In the genomic region with DNA sequence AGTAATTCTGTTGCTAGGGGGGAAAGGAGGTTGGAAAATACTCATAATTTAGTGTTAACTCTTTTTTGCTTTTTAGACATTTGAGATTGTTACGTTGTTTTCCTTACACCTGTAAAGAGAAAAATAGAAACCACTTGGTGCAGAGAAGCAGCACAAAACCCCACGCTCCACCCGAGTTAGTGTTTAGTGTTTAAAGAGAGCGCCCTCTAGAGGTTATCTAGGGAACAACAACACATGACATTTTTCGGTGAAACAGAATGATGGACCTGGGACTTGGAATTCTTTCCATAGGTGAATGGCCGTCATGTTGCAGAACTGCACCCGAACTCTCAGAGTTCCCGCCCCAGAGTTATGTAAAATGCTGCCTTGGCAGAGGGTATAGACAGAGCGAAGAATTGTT, we compare ENCODE assay signal across 9 mouse cellular contexts. TPM values are rescaled to one million over a fixed set of nuclear protein-coding genes. Genes with fewer than 3 reads are reported as not detected.
DNase-seq lines count a peak whose midpoint lies in the region; TF ChIP-seq lines count a peak whose summit lies in the region.
"Had no signal": no experiment of that assay in that cellular context is flagged by ENCODE, and none has a peak within 500 bp of the region (broad histone marks: within the 10 kb centered on the region; RNA-seq: fewer than 3 reads in every experiment).

No protein-coding gene starts in this region.

- no peaks in the 10 kb centered on the region for H3K79me3 ChIP-seq in C2C12 (ENCODE audit: low read depth)

- peak; percentile 25 to 53 for DNase-seq in heart, adult 9 months (ENCODE audit: low spot score in 2 of 2)
- no peak for DNase-seq in heart, embryonic 10.5 days (ENCODE audit: low spot score)
- DNase-seq in adrenal gland, postnatal 10 days = peak; percentile 58
- peak; percentile 25 for DNase-seq in embryonic facial prominence, embryonic 10.5 days (ENCODE audit: low spot score)
- peak; percentile 36 to 38 for DNase-seq in left cerebral cortex, adult 18-20 months (ENCODE audit: low spot score in 2 of 2)
- no peak for DNase-seq in ovary, postnatal 14 days (ENCODE audit: low spot score)

- no peak for TF ChIP-seq POLR2A in small intestine, adult 2 months (IDR thresholded peaks at IDR 0.05; ENCODE audit: low read depth, low read length)

- H3K4me3 ChIP-seq in heart, embryonic 10.5 days = no peak overlapping the region
- H3K4me3 ChIP-seq in C2C12 (ENCODE audit: insufficient read depth, poor library complexity, severe bottlenecking) = no peak overlapping the region
- H3K4me3 ChIP-seq in embryonic facial prominence, embryonic 10.5 days = no peak overlapping the region
- no peak overlapping the region for H3K4me3 ChIP-seq in small intestine, adult 2 months (ENCODE audit: low read depth, low read length)

- 21% methylated on average over 9 of the region's 9 CpGs for WGBS in heart, embryonic 10.5 days
- WGBS in embryonic facial prominence, embryonic 10.5 days = 30% methylated on average over 9 of the region's 9 CpGs
- 10% methylated on average over 9 of the region's 9 CpGs for WGBS in small intestine, adult 2 months

- no peaks in the 10 kb centered on the region for H3K9me3 ChIP-seq in heart, embryonic 10.5 days
- H3K9me3 ChIP-seq in embryonic facial prominence, embryonic 10.5 days = no peaks in the 10 kb centered on the region

- H3K79me2 ChIP-seq in C2C12 (ENCODE audit: control insufficient read depth, insufficient read depth) = no peaks in the 10 kb centered on the region

- H3K27ac ChIP-seq in heart, embryonic 10.5 days = no peak overlapping the region
- no peak overlapping the region for H3K27ac ChIP-seq in embryonic facial prominence, embryonic 10.5 days (replicated peaks)
- no peak overlapping the region for H3K27ac ChIP-seq in small intestine, adult 2 months (ENCODE audit: insufficient read depth, low read depth, low read length)

- H3K36me3 ChIP-seq in heart, embryonic 10.5 days = no peaks in the 10 kb centered on the region
- no peaks in the 10 kb centered on the region for H3K36me3 ChIP-seq in C2C12 (ENCODE audit: control insufficient read depth, insufficient read depth)
- H3K36me3 ChIP-seq in embryonic facial prominence, embryonic 10.5 days (replicated peaks) = no peaks in the 10 kb centered on the region
- H3K36me3 ChIP-seq in small intestine, adult 2 months (ENCODE audit: control insufficient read depth, insufficient read depth, low read length) = no peaks in the 10 kb centered on the region

- H3K4me1 ChIP-seq in heart, embryonic 10.5 days = no peaks in the 10 kb centered on the region
- peaks cover 7% of the 10 kb centered on the region; the same call in 1 of the 2 replicates for H3K4me1 ChIP-seq in embryonic facial prominence, embryonic 10.5 days
- H3K4me1 ChIP-seq in small intestine, adult 2 months (ENCODE audit: control insufficient read depth, insufficient read depth, insufficient read length, low read length) = no peaks in the 10 kb centered on the region

- no peak overlapping the region for H3ac ChIP-seq in C2C12 (ENCODE audit: control insufficient read depth, insufficient read length, low read depth)

- peak; percentile 16 for TF ChIP-seq CTCF in C2C12 (IDR thresholded peaks at IDR 0.05; ENCODE audit: control insufficient read depth, insufficient read depth, insufficient read length)
- TF ChIP-seq CTCF in small intestine, adult 2 months (IDR thresholded peaks at IDR 0.05; ENCODE audit: extremely low read depth, insufficient read length, insufficient replicate concordance, low read depth, low read length) = peak; percentile 47; the same call in 1 of the 2 replicates

- no peaks in the 10 kb centered on the region for H3K27me3 ChIP-seq in heart, embryonic 10.5 days (ENCODE audit: insufficient read depth, poor library complexity, severe bottlenecking)
- H3K27me3 ChIP-seq in C2C12 (ENCODE audit: control insufficient read depth, insufficient read depth, insufficient read length) = peaks cover 10% of the 10 kb centered on the region
- no peaks in the 10 kb centered on the region for H3K27me3 ChIP-seq in embryonic facial prominence, embryonic 10.5 days (replicated peaks; ENCODE audit: low read depth, poor library complexity, severe bottlenecking)
- H3K27me3 ChIP-seq in small intestine, adult 2 months (ENCODE audit: control insufficient read depth, insufficient read depth, low read length) = no peaks in the 10 kb centered on the region; the same call in 1 of the 2 replicates

TF ChIP-seq in C2C12, 6 proteins besides CTCF, POLR2A, EP300 and RAD21:
- TF ChIP-seq USF1 (IDR thresholded peaks at IDR 0.05; ENCODE audit: low read depth) (no peak), MYOD1 (IDR thresholded peaks at IDR 0.05; ENCODE audit: control insufficient read depth, insufficient read length, low read depth) (no peak), CEBPB (IDR thresholded peaks at IDR 0.05; ENCODE audit: low read depth) (no peak), MYOG (IDR thresholded peaks at IDR 0.05; ENCODE audit: control insufficient read depth, extremely low read depth, insufficient read length) (no peak), MAX (IDR thresholded peaks at IDR 0.05) (no peak), FOSL1 (IDR thresholded peaks at IDR 0.05; ENCODE audit: insufficient read depth, low read length, poor library complexity, severe bottlenecking) (no peak)

RNA-seq across cellular contexts. Expression of a gene that starts 13.1 kb away (rescaled TPM):
- polyA plus RNA-seq in heart, embryonic 10.5 days (2016; fragmentation: Nextera tagmentation; extraction: Ambion mirVana) = not detected in 2 replicates
- 0.04 TPM for polyA plus RNA-seq in C2C12 (2012; fragmentation: generic; extraction: Trizol)
- total RNA-seq in adrenal gland, postnatal 10 days (2021) = not detected
- polyA plus RNA-seq in embryonic facial prominence, embryonic 10.5 days (2016; fragmentation: Nextera tagmentation; extraction: Ambion mirVana) = not detected in 2 replicates
- total RNA-seq in left cerebral cortex, adult 18-20 months (2021) = under 1 TPM; 0.19 to 0.40 TPM
- polyA plus RNA-seq in small intestine, adult 2 months (2012; rRNA removed) = 0.24 and 0.51 TPM in 2 replicates
- total RNA-seq: common myeloid progenitor, adult 5-6 weeks had no signal

RNA-seq across cellular contexts. Expression of a gene that starts 42.5 kb away (rescaled TPM):
- polyA plus RNA-seq in heart, embryonic 10.5 days (2016; fragmentation: Nextera tagmentation; extraction: Ambion mirVana) = 0.13 and 0.14 TPM in 2 replicates
- not detected for polyA plus RNA-seq in C2C12 (2012; fragmentation: generic; extraction: Trizol)
- 1 to 10 TPM; 2.0 to 2.5 TPM for total RNA-seq in adrenal gland, postnatal 10 days (2021)
- polyA plus RNA-seq in embryonic facial prominence, embryonic 10.5 days (2016; fragmentation: Nextera tagmentation; extraction: Ambion mirVana) = 0.11 and 0.29 TPM in 2 replicates
- total RNA-seq in left cerebral cortex, adult 18-20 months (2021) = not detected
- polyA plus RNA-seq in small intestine, adult 2 months (2012; rRNA removed) = 3.2 and 8.7 TPM in 2 replicates
- total RNA-seq: common myeloid progenitor, adult 5-6 weeks had no signal

RNA-seq across cellular contexts. Expression of a gene that starts 54.2 kb away (rescaled TPM):
- 3.9 and 5.0 TPM in 2 replicates for polyA plus RNA-seq in heart, embryonic 10.5 days (2016; fragmentation: Nextera tagmentation; extraction: Ambion mirVana)
- 0.47 TPM for polyA plus RNA-seq in C2C12 (2012; fragmentation: generic; extraction: Trizol)
- 1 to 10 TPM; 2.4 to 2.7 TPM for total RNA-seq in adrenal gland, postnatal 10 days (2021)
- polyA plus RNA-seq in embryonic facial prominence, embryonic 10.5 days (2016; fragmentation: Nextera tagmentation; extraction: Ambion mirVana) = 2.7 and 3.9 TPM in 2 replicates
- under 1 TPM; 0.44 to 0.47 TPM for total RNA-seq in left cerebral cortex, adult 18-20 months (2021)
- polyA plus RNA-seq in small intestine, adult 2 months (2012; rRNA removed) = 0.62 and 1.6 TPM in 2 replicates

Comparison
In these comparisons a context has a peak if more than half of its experiments do, and no peak if none do; other contexts are left out.
1. DNase-seq: peak in heart, adult 9 months (2 of 2), adrenal gland, postnatal 10 days (single experiment), embryonic facial prominence, embryonic 10.5 days (single experiment) and left cerebral cortex, adult 18-20 months (2 of 2); none in heart, embryonic 10.5 days (single experiment) and ovary, postnatal 14 days (single experiment).